31 mouse cellular contexts compared by ENCODE assay signal in genomic region chr6:99857411-99857810, GRCm38 (mm10).
DNase-seq lines count a peak whose midpoint lies in the region; ATAC-seq and TF ChIP-seq lines count a peak whose summit lies in the region.
"Had no signal": no experiment of that assay in that cellular context is flagged by ENCODE, and none has a peak within 500 bp of the region (broad histone marks: within the 10 kb centered on the region; RNA-seq: fewer than 3 reads in every experiment).

No protein-coding gene starts in this region.

- H3K4me3 ChIP-seq in ES-E14 (ENCODE audit: insufficient read depth in 1 of 2, low read depth in 1 of 2, low read length in 2 of 2, poor library complexity in 1 of 2, severe bottlenecking in 1 of 2), result no peak overlapping the region
- H3K4me3 ChIP-seq in hindbrain, embryonic 12.5 days, result no peak overlapping the region
- H3K4me3 ChIP-seq: embryonic facial prominence, embryonic 10.5 days; embryonic facial prominence, embryonic 13.5 days; erythroblast, embryonic 14.5 days; forebrain, embryonic 12.5 days; forebrain, embryonic 15.5 days; heart, embryonic 12.5 days; heart, embryonic 15.5 days; hindbrain, embryonic 10.5 days had no signal

- no peaks in the 10 kb centered on the region for H3K9me3 ChIP-seq in ES-E14 (ENCODE audit: control insufficient read depth, insufficient read depth, low read depth, low read length)
- no peaks in the 10 kb centered on the region for H3K9me3 ChIP-seq in hindbrain, embryonic 12.5 days (replicated peaks)
- H3K9me3 ChIP-seq: embryonic facial prominence, embryonic 10.5 days; embryonic facial prominence, embryonic 13.5 days; forebrain, embryonic 12.5 days; forebrain, embryonic 15.5 days; heart, embryonic 12.5 days; heart, embryonic 15.5 days; hindbrain, embryonic 10.5 days had no signal

- peaks cover 5% of the 10 kb centered on the region for H3K27me3 ChIP-seq in hindbrain, embryonic 12.5 days
- H3K27me3 ChIP-seq: embryonic facial prominence, embryonic 13.5 days; forebrain, embryonic 12.5 days; forebrain, embryonic 15.5 days; heart, embryonic 12.5 days had no signal

- no peak for ATAC-seq in hindbrain, embryonic 12.5 days (ENCODE audit: low FRiP score)
- ATAC-seq: CD4-positive, CD25-positive, alpha-beta regulatory T cell, adult 4 months; forebrain, embryonic 15.5 days; hindbrain, postnatal 0 days; inflammation-experienced regulatory T-cells, adult 6 months; Patski had no signal

- no peak overlapping the region for H3K4me2 ChIP-seq in hindbrain, embryonic 12.5 days (replicated peaks)
- H3K4me2 ChIP-seq: embryonic facial prominence, embryonic 13.5 days; forebrain, embryonic 12.5 days; forebrain, embryonic 15.5 days; heart, embryonic 12.5 days; heart, embryonic 15.5 days; hindbrain, embryonic 14.5 days had no signal

- H3K4me1 ChIP-seq in ES-E14 (ENCODE audit: control insufficient read depth in 2 of 2, insufficient read depth in 2 of 2, low read length in 2 of 2, poor library complexity in 1 of 2), result peaks cover 0 to 15% of the 10 kb centered on the region in 2 experiments; a peak in 3 of 4 replicates
- no peaks in the 10 kb centered on the region; the same call in 1 of the 2 replicates for H3K4me1 ChIP-seq in hindbrain, embryonic 12.5 days
- H3K4me1 ChIP-seq: embryonic facial prominence, embryonic 13.5 days; forebrain, embryonic 12.5 days; forebrain, embryonic 15.5 days; heart, embryonic 12.5 days; heart, embryonic 15.5 days had no signal

- no peak overlapping the region for H3K27ac ChIP-seq in ES-E14 (ENCODE audit: insufficient read depth, low read depth, low read length, poor library complexity, severe bottlenecking)
- no peak overlapping the region for H3K27ac ChIP-seq in hindbrain, embryonic 12.5 days
- H3K27ac ChIP-seq: embryonic facial prominence, embryonic 10.5 days; embryonic facial prominence, embryonic 13.5 days; forebrain, embryonic 12.5 days; forebrain, embryonic 15.5 days; heart, embryonic 15.5 days; hindbrain, embryonic 10.5 days; hindbrain, embryonic 14.5 days; hindbrain, postnatal 0 days had no signal

- WGBS in hindbrain, embryonic 12.5 days, result 75% methylated on average over 6 of the region's 6 CpGs

- no peaks in the 10 kb centered on the region for H3K36me3 ChIP-seq in ES-E14 (ENCODE audit: control insufficient read depth, insufficient read depth, low read length, poor library complexity, severe bottlenecking)
- H3K36me3 ChIP-seq in hindbrain, embryonic 12.5 days, result no peaks in the 10 kb centered on the region
- H3K36me3 ChIP-seq: embryonic facial prominence, embryonic 10.5 days; embryonic facial prominence, embryonic 13.5 days; forebrain, embryonic 12.5 days; forebrain, embryonic 15.5 days; G1E; heart, embryonic 12.5 days; heart, embryonic 15.5 days; hindbrain, embryonic 10.5 days had no signal

- H3K9ac ChIP-seq in ES-E14 (ENCODE audit: insufficient read depth, low read depth, low read length, poor library complexity, severe bottlenecking), result no peak overlapping the region
- H3K9ac ChIP-seq in hindbrain, embryonic 12.5 days, result no peak overlapping the region
- H3K9ac ChIP-seq: embryonic facial prominence, embryonic 13.5 days; forebrain, embryonic 12.5 days; forebrain, embryonic 15.5 days; heart, embryonic 12.5 days; heart, embryonic 15.5 days; hindbrain, embryonic 14.5 days had no signal

- DNase-seq in thymus, postnatal 14 days, result peak; percentile 14
- no peak for DNase-seq in thymus, postnatal 10 days (ENCODE audit: low spot score in 2 of 2)
- DNase-seq in ES-E14 (ENCODE audit: low read depth, low spot score) (peak; percentile 16), WW6 (ENCODE audit: low read depth, low spot score) (peak; percentile 7)
- no peak for DNase-seq in cerebellum, postnatal 36 days
- DNase-seq: adrenal gland, postnatal 10 days; adrenal gland, postnatal 36 days; cerebellum, adult 11 months; cerebellum, adult 2 months; cerebellum, adult 9-11 months; cerebellum, postnatal 25 days; embryo, embryonic 11 days; gastrocnemius, postnatal 25 days; heart, adult 18-20 months; heart, postnatal 10 days; heart, postnatal 36 days had no signal

- in situ Hi-C loops in ES-E14 (cut with MboI; ENCODE audit: low sequenced_read_pairs in 2 of 2, unreplicated experiment in 2 of 2), result no loop called here

TF ChIP-seq in ES-E14, 5 proteins besides CTCF, POLR2A, EP300 and RAD21:
- no peak for TF ChIP-seq HCFC1 (IDR thresholded peaks at IDR 0.05; ENCODE audit: borderline replicate concordance, insufficient read depth, low read length)

Comparison
In these comparisons a context has a peak if more than half of its experiments do, and no peak if none do; other contexts are left out.
1. DNase-seq: peak in thymus, postnatal 14 days (single experiment), ES-E14 (single experiment) and WW6 (single experiment); none in thymus, postnatal 10 days (0 of 2) and cerebellum, postnatal 36 days (0 of 2).